Mouse (Mus musculus) hindbrain, postnatal 0 days (tissue): ENCODE data around the gene 5430419D17Rik. TPM values are rescaled to one million over a fixed set of nuclear protein-coding genes. Genes with fewer than 3 reads are reported as not detected.

ENCODE experiments used
- ATAC-seq: fragments of 200-750 bp; cut with Nextera tagmentation; 2 replicates; pipeline ENCODE4 v1.8.0; 2017; ENCODE audit warnings: mild to moderate bottlenecking, moderate TSS enrichment, moderate library complexity
- DNase-seq: peaks from one replicate; pipeline ENCODE4 v3.0.0-alpha.2; 2015; ENCODE audit warnings: low spot score
- H3K27ac ChIP-seq: fragments of 300-500 bp; sonication (generic); 2 replicates; pipeline ENCODE4 v1.5.1; 2014; ENCODE audit warnings: mild to moderate bottlenecking
- H3K27me3 ChIP-seq: fragments of 300-500 bp; sonication (generic); 2 replicates; pipeline ENCODE4 v1.6.1; 2014; ENCODE audit warnings: low read length, mixed read lengths; ENCODE audit not compliant: insufficient read depth
- H3K36me3 ChIP-seq: fragments of 300-500 bp; sonication (generic); 2 replicates; pipeline ENCODE4 v1.6.1; 2014; ENCODE audit warnings: low read length, mixed read lengths; ENCODE audit not compliant: insufficient read depth
- H3K4me1 ChIP-seq: fragments of 300-500 bp; sonication (generic); 2 replicates; pipeline ENCODE4 v1.6.1; 2014; ENCODE audit warnings: antibody characterized with exemption, low read length, mixed read lengths; ENCODE audit not compliant: insufficient read depth
- H3K4me2 ChIP-seq: fragments of 300-500 bp; sonication (generic); 2 replicates; pipeline ENCODE4 v1.6.1; 2014; ENCODE audit warnings: low read depth, mild to moderate bottlenecking, low read length, moderate library complexity, mixed read lengths
- H3K4me3 ChIP-seq: fragments of 300-500 bp; sonication (generic); 2 replicates; pipeline ENCODE4 v1.5.1; 2014; ENCODE audit warnings: low read length
- H3K9ac ChIP-seq: fragments of 300-500 bp; sonication (generic); replicated peaks from 2 replicates; pipeline ENCODE4 v1.6.1; 2014; ENCODE audit warnings: mild to moderate bottlenecking, low read length, moderate library complexity, mixed read lengths
- H3K9me3 ChIP-seq: fragments of 300-500 bp; sonication (generic); 2 replicates; pipeline ENCODE4 v1.6.1; 2016; ENCODE audit warnings: low read length, mixed read lengths
- CTCF ChIP-seq: IDR thresholded peaks from 2 replicates; pipeline ENCODE4 v1.5.1; 2016; ENCODE audit warnings: antibody characterized with exemption, control low read depth, low read depth
- WGBS: fragments of 180-500 bp; shearing (Covaris S2); extraction: QIAGEN DNeasy Blood & Tissue Kit; methylation state at CpG from one replicate; pipeline ENCODE4 v1.1.7; 2014; 5-methylcytosine and 5-hydroxymethylcytosine counted together
- polyA plus RNA-seq: library from polyadenylated mRNA; unstranded; fragments of >200 nt; fragmentation: Nextera tagmentation; extraction: Ambion mirVana; gene quantifications from 2 replicates; pipeline ENCODE4 v1.2.1, GENCODE M21; 2015
- total RNA-seq: library from RNA; depleted of rRNA; stranded (reverse); fragments of >200 nt; gene quantifications from 2 replicates; pipeline ENCODE4 v1.2.3, GENCODE M21; 2014; rRNA removed

Gene 5430419D17Rik
- total RNA-seq (under 0.01 and 0.31 TPM in 2 replicates), polyA plus RNA-seq (0.05 and 0.09 TPM in 2 replicates)

DNA sequence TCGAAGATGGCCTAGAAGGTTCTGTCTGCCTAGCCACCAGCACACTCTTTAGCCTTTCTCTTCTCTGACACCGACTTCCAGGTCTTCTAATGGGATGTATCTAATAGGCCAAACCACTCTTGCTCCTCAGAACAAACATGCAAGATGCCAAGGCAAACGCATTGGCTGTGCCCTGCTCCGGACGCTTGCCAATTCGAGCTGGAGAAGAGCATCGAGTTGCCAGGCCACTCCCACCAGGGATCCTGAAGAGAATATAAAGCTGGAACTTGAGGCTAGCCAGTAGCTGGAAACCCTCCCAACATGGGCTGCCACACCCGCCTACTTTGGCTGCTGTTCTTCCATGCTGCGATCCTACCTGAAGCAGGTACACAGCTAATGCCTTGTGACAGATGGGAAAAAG is at the start of gene 5430419D17Rik:
Gene 5430419D17Rik, plus strand, starts transcription at position 282 of the 400 bp plus-strand sequence.
- ATAC-seq, result no peak
- Histone ChIP-seq H3K4me2 (no peak within 1 kb of the TSS), H3K36me3 (no peaks in the 10 kb centered on the region), H3K9ac (no peak within 1 kb of the TSS), H3K9me3 (no peaks in the 10 kb centered on the region), H3K27me3 (no peaks in the 10 kb centered on the region), H3K4me1 (no peaks in the 10 kb centered on the region), H3K4me3 (no peak within 1 kb of the TSS), H3K27ac (no peak within 1 kb of the TSS)
- WGBS, result 77% methylated on average over 9 of the region's 9 CpGs
- TF ChIP-seq CTCF, result no peak
- peak; percentile 36 for DNase-seq

DNA sequence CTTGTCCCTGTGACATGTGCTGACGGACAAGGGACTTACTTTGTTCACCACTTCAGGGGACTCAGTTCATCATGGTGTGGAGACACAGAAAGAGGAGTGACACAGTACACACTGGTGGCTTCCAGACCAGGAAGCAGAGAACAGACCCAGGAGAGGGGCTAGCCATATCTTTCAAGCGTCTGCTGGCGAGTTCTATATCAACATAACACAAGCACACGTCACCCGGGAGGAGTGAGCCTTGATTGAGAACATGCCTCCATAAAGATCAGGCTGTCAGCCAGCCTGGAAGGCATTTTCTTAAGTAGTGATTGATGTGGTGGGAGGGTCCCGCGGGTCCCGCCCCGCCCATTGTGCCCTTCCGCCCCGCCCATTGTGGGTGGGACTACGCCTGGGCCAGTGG is 44.2 kb upstream of the 5430419D17Rik start:
- H3K4me3 ChIP-seq, result no peak overlapping the region
- no peak overlapping the region for H3K4me2 ChIP-seq
- no peak overlapping the region for H3K9ac ChIP-seq
- no peak for ATAC-seq
- no peaks in the 10 kb centered on the region for H3K36me3 ChIP-seq
- H3K4me1 ChIP-seq, result no peaks in the 10 kb centered on the region
- no peaks in the 10 kb centered on the region for H3K27me3 ChIP-seq
- H3K27ac ChIP-seq, result no peak overlapping the region
- no peak for DNase-seq
- 61% methylated on average over 12 of the region's 12 CpGs for WGBS
- no peaks in the 10 kb centered on the region for H3K9me3 ChIP-seq
- TF ChIP-seq CTCF, result no peak

- Histone ChIP-seq H3K36me3 (no peaks in the 10 kb centered on the region), H3K4me1 (no peaks in the 10 kb centered on the region), H3K9ac (no peak overlapping the region), H3K27me3 (no peaks in the 10 kb centered on the region), H3K27ac (no peak overlapping the region), H3K4me3 (no peak overlapping the region), H3K4me2 (no peak overlapping the region), H3K9me3 (no peaks in the 10 kb centered on the region)
- WGBS, result 52% methylated on average over 3 of the region's 3 CpGs
- peak; percentile 31 for DNase-seq
- ATAC-seq, result peak; percentile 49; the same call in 1 of the 2 replicates
- no peak for TF ChIP-seq CTCF
These were observed 41.0 kb upstream of the 5430419D17Rik start for GRCm38 (mm10) chr7:131133181-131133580.

DNA sequence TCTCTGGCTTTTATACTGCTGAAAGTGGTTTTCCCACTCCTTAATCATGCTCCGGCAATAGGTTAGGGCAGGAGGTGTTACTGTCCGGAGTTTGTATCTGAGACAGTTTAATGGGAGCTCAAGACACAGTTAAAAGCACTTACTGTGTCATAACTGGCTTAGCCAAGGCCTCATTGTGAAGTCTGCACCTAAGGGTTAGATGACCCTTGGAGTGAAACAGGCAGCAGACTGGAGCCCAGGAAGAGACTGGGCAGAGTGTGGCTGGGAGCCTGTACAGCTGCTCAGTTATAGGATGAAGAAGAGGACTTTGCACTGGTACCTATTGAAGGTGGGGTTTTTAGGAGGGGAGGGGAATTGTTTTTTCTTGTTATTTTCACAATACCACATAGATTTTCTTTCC is 28.0 kb upstream of the 5430419D17Rik start, which contains the start of gene 4933402N03Rik:
Gene 4933402N03Rik, minus strand, starts transcription at position 101 of the 400 bp plus-strand sequence.
- Histone ChIP-seq H3K9me3 (no peaks in the 10 kb centered on the region), H3K36me3 (no peaks in the 10 kb centered on the region), H3K27ac (no peak within 1 kb of the TSS), H3K4me2 (no peak within 1 kb of the TSS), H3K9ac (no peak within 1 kb of the TSS), H3K27me3 (no peaks in the 10 kb centered on the region), H3K4me1 (no peaks in the 10 kb centered on the region), H3K4me3 (no peak within 1 kb of the TSS)
- DNase-seq (no peak), ATAC-seq (no peak)
- TF ChIP-seq CTCF, result no peak
- WGBS, result 89% methylated on average over 2 of the region's 2 CpGs

- no peak for TF ChIP-seq CTCF
- no peak overlapping the region for H3K9ac ChIP-seq
These were observed 24.0 kb upstream of the 5430419D17Rik start for GRCm38 (mm10) chr7:131150179-131150578.

GRCm38 (mm10) chr7:131153044-131153443 is 21.2 kb upstream of the 5430419D17Rik start:
- 86% methylated on average over 5 of the region's 5 CpGs for WGBS
- Histone ChIP-seq H3K27ac (no peak overlapping the region), H3K9ac (no peak overlapping the region), H3K9me3 (no peaks in the 10 kb centered on the region), H3K4me3 (no peak overlapping the region), H3K36me3 (no peaks in the 10 kb centered on the region), H3K27me3 (no peaks in the 10 kb centered on the region), H3K4me2 (no peak overlapping the region), H3K4me1 (no peaks in the 10 kb centered on the region)
- no peak for DNase-seq
- TF ChIP-seq CTCF, result no peak
- ATAC-seq, result no peak

More at GRCm38 (mm10) chr7:131150179-131150578, 24.0 kb upstream of the 5430419D17Rik start:
- Histone ChIP-seq H3K27me3 (no peaks in the 10 kb centered on the region), H3K36me3 (no peaks in the 10 kb centered on the region), H3K27ac (no peak overlapping the region), H3K4me2 (no peak overlapping the region), H3K9me3 (no peaks in the 10 kb centered on the region), H3K4me1 (no peaks in the 10 kb centered on the region), H3K4me3 (no peak overlapping the region)
- DNase-seq (no peak), ATAC-seq (no peak)
- 82% methylated on average over 3 of the region's 3 CpGs for WGBS

- no peak for ATAC-seq
- H3K36me3 ChIP-seq, result no peaks in the 10 kb centered on the region
- WGBS, result 78% methylated on average over 7 of the region's 7 CpGs
- H3K4me2 ChIP-seq, result no peak overlapping the region
- H3K9ac ChIP-seq, result no peak overlapping the region
- DNase-seq, result no peak
- H3K4me1 ChIP-seq, result no peaks in the 10 kb centered on the region
- no peaks in the 10 kb centered on the region for H3K27me3 ChIP-seq
- no peak overlapping the region for H3K27ac ChIP-seq
- no peaks in the 10 kb centered on the region for H3K9me3 ChIP-seq
- no peak overlapping the region for H3K4me3 ChIP-seq
- no peak for TF ChIP-seq CTCF
These were observed 12.0 kb upstream of the 5430419D17Rik start for GRCm38 (mm10) chr7:131162251-131162650.
